ENCODE assay signal across 15 mouse cellular contexts in genomic region chr3:152762302-152762701, GRCm38 (mm10).
"Had no signal": no experiment of that assay in that cellular context is flagged by ENCODE, and none has a peak within 500 bp of the region (broad histone marks: within the 10 kb centered on the region; RNA-seq: fewer than 3 reads in every experiment).

No protein-coding gene starts in this region.

- H3K9ac ChIP-seq: intestine, embryonic 15.5 days; midbrain, embryonic 12.5 days; midbrain, embryonic 15.5 days; neural tube, embryonic 13.5 days; stomach, embryonic 15.5 days had no signal

- H3K4me2 ChIP-seq: midbrain, embryonic 12.5 days had no signal

- H3K27me3 ChIP-seq: intestine, embryonic 15.5 days; midbrain, embryonic 12.5 days; midbrain, embryonic 15.5 days; neural tube, embryonic 13.5 days; stomach, embryonic 15.5 days had no signal

- H3K9me3 ChIP-seq: intestine, embryonic 15.5 days; midbrain, embryonic 12.5 days; midbrain, embryonic 15.5 days; neural tube, embryonic 13.5 days; stomach, embryonic 15.5 days had no signal

- ATAC-seq: midbrain, embryonic 15.5 days had no signal

- H3K36me3 ChIP-seq: intestine, embryonic 15.5 days; midbrain, embryonic 15.5 days; neural tube, embryonic 13.5 days; stomach, embryonic 15.5 days had no signal

- H3K4me3 ChIP-seq: intestine, embryonic 15.5 days; layer of hippocampus, adult 2 months; left cerebral cortex, adult 2 months; midbrain, embryonic 12.5 days; midbrain, embryonic 15.5 days; myocyte; neural tube, embryonic 13.5 days had no signal

- H3K27ac ChIP-seq: intestine, embryonic 15.5 days; left cerebral cortex, adult 2 months; macrophage; midbrain, embryonic 12.5 days; midbrain, embryonic 15.5 days; neural tube, embryonic 13.5 days; stomach, embryonic 15.5 days had no signal

- DNase-seq: kidney, adult 11 months; kidney, adult 9 months; kidney, postnatal 14 days; right cerebral cortex, postnatal 25 days; spleen, adult 18-20 months; thymus, postnatal 25 days had no signal
